Mouse (Mus musculus): ENCODE measurements around the gene Lysmd1.

DNA sequence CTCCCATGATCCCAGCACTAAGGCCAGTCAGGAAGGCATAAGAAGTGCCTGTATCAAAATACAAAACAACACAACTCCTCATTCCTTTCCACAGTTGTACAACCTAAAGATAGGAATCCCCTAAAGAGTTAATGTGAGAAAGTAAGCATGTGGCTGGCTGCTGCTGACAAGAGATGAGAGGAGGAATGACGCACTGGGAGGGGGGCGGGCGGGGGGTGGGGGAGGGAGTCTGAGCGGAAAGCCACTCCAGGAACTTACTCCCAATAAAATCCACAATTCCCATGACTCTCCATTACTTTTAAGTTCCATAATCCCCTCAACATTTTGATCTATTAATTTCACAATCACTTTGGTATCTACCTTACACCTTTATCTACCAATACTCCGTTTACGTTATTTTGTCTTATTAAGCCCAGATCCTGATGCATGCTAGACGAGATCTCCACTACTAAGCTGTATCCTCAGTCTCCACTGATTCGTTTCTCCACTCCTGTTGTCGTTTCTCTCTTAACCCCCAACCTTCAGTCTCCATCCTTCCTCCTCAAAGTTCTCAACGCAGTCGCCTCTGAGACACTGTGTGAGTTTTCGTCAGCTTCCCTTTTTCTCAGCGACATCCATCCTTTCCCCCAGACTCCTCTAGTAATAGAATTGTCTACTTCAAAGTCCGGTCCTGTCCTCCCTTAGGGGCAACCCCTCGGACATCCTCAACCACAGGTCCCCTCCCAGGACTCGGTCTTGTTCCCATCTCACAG, 28.1 kb upstream of the Lysmd1 start:
- TF ChIP-seq CTCF (IDR thresholded peaks at IDR 0.05; ENCODE audit: extremely low read depth, insufficient read depth, insufficient read length, insufficient replicate concordance) (no peak), POLR2A (IDR thresholded peaks at IDR 0.05; ENCODE audit: low read depth, low read length) (no peak)
